Mouse (Mus musculus) CH12.LX (cell line): ENCODE data around the gene Ror1. TPM values are rescaled to one million over a fixed set of nuclear protein-coding genes. Genes with fewer than 3 reads are reported as not detected.

Experiments used
- DNase-seq: peaks from one replicate; pipeline ENCODE4 v3.0.0-alpha.2; 2013; ENCODE audit errors: extremely low read depth
- H3K27ac ChIP-seq: 2 replicates; pipeline ENCODE4 v1.5.1; 2012; ENCODE audit warnings: low read depth, mild to moderate bottlenecking, control low read depth, moderate library complexity; ENCODE audit not compliant: insufficient read depth
- H3K27me3 ChIP-seq: replicated peaks from 2 replicates; pipeline ENCODE3; 2012; ENCODE audit warnings: inconsistent platforms
- H3K36me3 ChIP-seq, 2 experiments: replicated peaks in 1 of 2; 2 replicates each; pipeline versions ENCODE3 to v1.6.1; 2012; ENCODE audit warnings: inconsistent platforms in 1 of 2, low read length in 1 of 2, mild to moderate bottlenecking in 1 of 2, mixed read lengths in 1 of 2, moderate library complexity in 1 of 2; ENCODE audit not compliant: control insufficient read depth in 1 of 2, insufficient read depth in 1 of 2
- H3K4me1 ChIP-seq, 2 experiments: 2 replicates each; pipeline ENCODE4 v1.6.1; 2012; ENCODE audit warnings: inconsistent platforms in 1 of 2, moderate library complexity in 1 of 2; ENCODE audit not compliant: insufficient read depth in 2 of 2, control insufficient read depth in 1 of 2
- H3K4me2 ChIP-seq: 2 replicates; pipeline ENCODE4 v1.6.1; 2012; ENCODE audit warnings: low read depth, mild to moderate bottlenecking, control low read depth; ENCODE audit not compliant: poor library complexity, insufficient read depth, severe bottlenecking
- H3K4me3 ChIP-seq, 3 experiments: fragments of 150-350 bp in 1 of 3; sonication (generic) in 1 of 3; replicated peaks in 1 of 3; 2 replicates each; pipeline versions ENCODE3 to v1.5.1; 2011 to 2012; ENCODE audit warnings: low read depth in 2 of 3, low read length in 2 of 3, mild to moderate bottlenecking in 2 of 3, moderate library complexity in 2 of 3, control low read depth in 1 of 3, improper control_type of control experiment in 1 of 3, inconsistent platforms in 1 of 3, mixed read lengths in 1 of 3; ENCODE audit not compliant: poor library complexity in 1 of 3
- H3K79me2 ChIP-seq: replicated peaks from 2 replicates; pipeline ENCODE4 v1.6.1; 2012; ENCODE audit warnings: mild to moderate bottlenecking, moderate library complexity; ENCODE audit not compliant: control insufficient read depth, poor library complexity, insufficient read depth, severe bottlenecking; ENCODE audit errors: extremely low read depth
- H3K9ac ChIP-seq: 2 replicates; pipeline ENCODE4 v1.6.1; 2012; ENCODE audit warnings: low read depth, mild to moderate bottlenecking, control low read depth, moderate library complexity; ENCODE audit not compliant: insufficient read depth
- H3K9me3 ChIP-seq: replicated peaks from 2 replicates; pipeline ENCODE3; 2012; ENCODE audit warnings: low read length, inconsistent platforms, mixed read lengths
- BHLHE40 ChIP-seq: IDR thresholded peaks from 2 replicates; pipeline ENCODE4 v1.6.1; 2011; ENCODE audit warnings: mild to moderate bottlenecking, low read depth, low read length, improper control_type of control experiment
- CTCF ChIP-seq, 2 experiments: IDR thresholded peaks in 1 of 2; conservative IDR thresholded peaks in 1 of 2; 2 replicates each; pipeline ENCODE4 v1.5.1; 2011 to 2012; ENCODE audit warnings: low read depth in 2 of 2, low read length in 2 of 2, improper control_type of control experiment in 1 of 2, inconsistent platforms in 1 of 2, mild to moderate bottlenecking in 1 of 2, moderate library complexity in 1 of 2
- E2F4 ChIP-seq: IDR thresholded peaks from 2 replicates; pipeline ENCODE4 v1.6.1; 2011; ENCODE audit warnings: low read depth, low read length, improper control_type of control experiment; ENCODE audit not compliant: insufficient replicate concordance
- GABPA ChIP-seq: IDR thresholded peaks from 2 replicates; pipeline ENCODE4 v1.6.1; 2012; ENCODE audit warnings: low read depth, low read length, improper control_type of control experiment, inconsistent platforms; ENCODE audit not compliant: insufficient replicate concordance
- HCFC1 ChIP-seq: IDR thresholded peaks from 2 replicates; pipeline ENCODE4 v1.6.1; 2012; ENCODE audit warnings: low read depth, mild to moderate bottlenecking, inconsistent platforms, low read length, improper control_type of control experiment
- IRF4 ChIP-seq: IDR thresholded peaks from 2 replicates; pipeline ENCODE4 v1.6.1; 2014; ENCODE audit warnings: low read depth, mild to moderate bottlenecking, inconsistent platforms, low read length, improper control_type of control experiment
- MXI1 ChIP-seq: IDR thresholded peaks from 2 replicates; pipeline ENCODE4 v1.6.1; 2011; ENCODE audit warnings: mild to moderate bottlenecking, low read depth, low read length, improper control_type of control experiment
- MYC ChIP-seq: IDR thresholded peaks from 2 replicates; pipeline ENCODE4 v1.6.1; 2011; ENCODE audit warnings: low read depth, mild to moderate bottlenecking, improper control_type of control experiment, low read length
- PAX5 ChIP-seq: IDR thresholded peaks from 2 replicates; pipeline ENCODE4 v1.6.1; 2012; ENCODE audit warnings: low read length, inconsistent platforms, mixed read lengths
- POLR2A ChIP-seq: IDR thresholded peaks from 2 replicates; pipeline ENCODE4 v1.6.1; 2011; ENCODE audit warnings: low read depth, mild to moderate bottlenecking, improper control_type of control experiment, low read length
- RCOR1 ChIP-seq: conservative IDR thresholded peaks from 2 replicates; pipeline ENCODE4 v1.6.1; 2012; ENCODE audit warnings: low read depth, mild to moderate bottlenecking, inconsistent platforms, low read length, improper control_type of control experiment
- SIN3A ChIP-seq: IDR thresholded peaks from 2 replicates; pipeline ENCODE4 v1.6.1; 2012; ENCODE audit warnings: low read length, improper control_type of control experiment, inconsistent platforms
- USF1 ChIP-seq: IDR thresholded peaks from 2 replicates; pipeline ENCODE4 v1.6.1; 2014; ENCODE audit warnings: low read depth, mild to moderate bottlenecking, inconsistent platforms, low read length, improper control_type of control experiment
- ZMIZ1 ChIP-seq: IDR thresholded peaks from 2 replicates; pipeline ENCODE4 v1.6.1; 2012; ENCODE audit warnings: low read depth, mild to moderate bottlenecking, inconsistent platforms, low read length, improper control_type of control experiment
- dilution Hi-C: fragments of 300-500 bp; cut with MboI; formaldehyde crosslinking; loops from 2 replicates; pipeline ENCODE4 v1.14.3; 2020; ENCODE audit warnings: low sequenced_read_pairs; ENCODE audit not compliant: extremely low pct_unique_long_range_greater_than_20kb, extremely low pct_ligation_motif_present
- in situ Hi-C: fragments of 300-500 bp; cut with MboI; formaldehyde crosslinking; loops from 3 replicates; pipeline ENCODE4 v1.14.3; 2019; ENCODE audit warnings: low sequenced_read_pairs, low pct_ligation_motif_present, low pct_unique_long_range_greater_than_20kb, mixed read lengths
- polyA plus RNA-seq: library from polyadenylated mRNA; unstranded; fragments of >175 nt; gene quantifications from 2 replicates; pipeline ENCODE4 v1.2.1, GENCODE M21; 2012; ENCODE audit warnings: low read depth; ENCODE audit not compliant: insufficient read length
- total RNA-seq, 2 experiments: library from RNA; depleted of rRNA; stranded (reverse); fragments of 300-350 nt in 1 of 2; fragments of >200 nt in 1 of 2; gene quantifications; 2 replicates each; pipeline ENCODE4 v1.2.3; 2012 to 2014

The Ror1 gene
- total and polyA plus RNA-seq, 3 experiments, result not detected

DNA sequence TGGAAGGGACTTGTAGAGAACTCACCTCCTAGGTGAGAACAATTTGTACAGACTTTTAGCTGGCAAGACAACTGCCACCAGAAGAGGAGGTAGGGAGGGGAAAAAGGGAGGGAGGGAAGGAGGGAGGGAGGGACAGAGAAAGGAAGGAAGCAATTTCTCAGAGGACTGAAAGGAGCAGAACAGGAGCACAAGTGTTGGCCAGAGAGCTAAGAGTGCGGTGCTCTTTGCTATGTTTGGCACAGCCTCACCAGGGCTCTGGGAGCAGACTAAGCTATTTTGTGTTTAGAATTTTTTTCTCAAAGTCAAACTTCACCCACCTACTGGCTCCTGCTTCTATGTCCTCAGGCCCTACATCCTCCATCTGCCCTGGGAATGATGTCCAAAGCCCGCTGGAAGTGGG lies 152.7 kb downstream of the Ror1 start:
- Histone ChIP-seq H3K4me1 (no peaks in the 10 kb centered on the region), H3K4me2 (no peak overlapping the region), H3K9me3 (peaks cover 15% of the 10 kb centered on the region), H3K9ac (no peak overlapping the region), H3K4me3 (no peak overlapping the region), H3K27ac (no peak overlapping the region), H3K36me3 (no peaks in the 10 kb centered on the region)
- in situ Hi-C loops (no loop called here), dilution Hi-C loops (no loop called here)
- DNase-seq, result no peak
- no peak for TF ChIP-seq GABPA
- no peak for TF ChIP-seq USF1
- TF ChIP-seq RCOR1, result no peak
- no peak for TF ChIP-seq POLR2A
- TF ChIP-seq CTCF (conservative IDR thresholded peaks at IDR 0.05 in 1 of 2, IDR thresholded peaks at IDR 0.05 in 1 of 2; ENCODE audit: low read depth in 2 of 2, low read length in 2 of 2), result no peak
- no peak for TF ChIP-seq ZMIZ1
- no peak for TF ChIP-seq SIN3A
- no peak for TF ChIP-seq PAX5
- no peak for TF ChIP-seq HCFC1
- TF ChIP-seq IRF4, result no peak
- TF ChIP-seq BHLHE40, result no peak
- TF ChIP-seq, all 38 proteins: peak for 0
- Histone ChIP-seq H3K27me3 (no peaks in the 10 kb centered on the region), H3K79me2 (no peaks in the 10 kb centered on the region)

DNA sequence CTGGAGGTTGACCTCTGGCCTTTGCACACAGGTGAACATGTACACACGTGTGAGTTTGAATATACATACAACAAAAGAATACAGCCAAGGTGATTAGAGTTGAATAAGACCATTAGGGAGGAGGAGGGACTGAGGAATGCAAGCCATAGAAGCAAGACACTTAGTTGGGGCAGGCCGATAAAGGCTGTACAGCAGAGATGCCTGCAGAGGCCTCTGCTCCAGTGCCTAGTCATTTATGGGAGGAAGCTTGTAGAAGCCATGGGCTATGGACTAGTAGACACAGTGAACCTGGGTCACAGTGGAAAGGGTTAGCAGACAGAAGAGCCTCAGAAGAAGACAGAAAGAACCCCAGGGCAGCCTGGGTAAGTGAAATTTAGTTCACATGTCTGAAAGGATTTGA lies 155.7 kb downstream of the Ror1 start:
- in situ Hi-C loops, result no loop called here
- no peak overlapping the region for H3K4me3 ChIP-seq
- no peak for DNase-seq
- no peak overlapping the region for H3K4me2 ChIP-seq
- H3K4me1 ChIP-seq, result no peaks in the 10 kb centered on the region
- H3K79me2 ChIP-seq, result no peaks in the 10 kb centered on the region
- no peaks in the 10 kb centered on the region for H3K36me3 ChIP-seq
- TF ChIP-seq MYC, result no peak
- TF ChIP-seq, all 38 proteins: peak for 0
- no peak overlapping the region for H3K27ac ChIP-seq
- H3K9ac ChIP-seq, result no peak overlapping the region
- H3K9me3 ChIP-seq, result peaks cover 31% of the 10 kb centered on the region
- dilution Hi-C loops, result no loop called here
- no peaks in the 10 kb centered on the region for H3K27me3 ChIP-seq

DNA sequence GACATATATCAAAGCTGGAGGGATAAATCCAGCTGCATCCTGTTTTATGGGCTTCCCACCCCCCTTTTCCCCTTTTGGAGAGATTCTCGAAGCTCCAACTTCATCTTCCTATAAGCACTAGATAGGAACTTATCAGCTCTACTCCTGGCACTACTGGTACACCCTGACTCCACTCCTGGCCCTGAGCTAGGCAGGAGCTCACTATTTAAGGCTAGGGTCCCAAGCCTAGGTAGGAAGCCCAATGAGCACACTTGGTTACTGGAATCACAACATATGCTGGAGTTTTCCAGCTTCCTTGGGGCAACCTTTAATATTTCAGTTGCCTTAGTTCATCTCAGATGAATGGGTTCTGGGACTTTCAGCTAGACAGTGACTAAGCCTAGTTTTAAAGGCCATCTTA lies 156.5 kb downstream of the Ror1 start:
- H3K4me2 ChIP-seq, result no peak overlapping the region
- dilution Hi-C loops, result no loop called here
- H3K9ac ChIP-seq, result no peak overlapping the region
- H3K27ac ChIP-seq, result no peak overlapping the region
- no peaks in the 10 kb centered on the region for H3K27me3 ChIP-seq
- H3K79me2 ChIP-seq, result no peaks in the 10 kb centered on the region
- peaks cover 35% of the 10 kb centered on the region for H3K9me3 ChIP-seq
- no peaks in the 10 kb centered on the region for H3K4me1 ChIP-seq
- TF ChIP-seq MXI1 (no peak), E2F4 (no peak)
- TF ChIP-seq, all 38 proteins: peak for 0
- H3K4me3 ChIP-seq, result no peak overlapping the region
- no peaks in the 10 kb centered on the region for H3K36me3 ChIP-seq
- DNase-seq, result no peak
- in situ Hi-C loops, result no loop called here
